Mouse (Mus musculus): ENCODE results near the gene 1810037I17Rik. TPM values are rescaled to one million over a fixed set of nuclear protein-coding genes. Genes with fewer than 3 reads are reported as not detected.
A peak's percentile ranks its signal among the peaks of the same experiment; 100 is the strongest.

1810037I17Rik gene
- total RNA-seq (2021) (10 to 100 TPM; 46.0 to 59.0 TPM), polyA plus RNA-seq (2012; rRNA removed) (17.1 and 18.3 TPM in 2 replicates)
- long read RNA-seq, transcript 1810037I17Rik-201 (2 exons, 1,160 nt): major isoform, 45 of 46 reads
- long read RNA-seq, partial matches to known transcripts: 0 of 46 reads
- long read RNA-seq, other reads (novel, unspliced or antisense): 1 of 46 reads

DNA sequence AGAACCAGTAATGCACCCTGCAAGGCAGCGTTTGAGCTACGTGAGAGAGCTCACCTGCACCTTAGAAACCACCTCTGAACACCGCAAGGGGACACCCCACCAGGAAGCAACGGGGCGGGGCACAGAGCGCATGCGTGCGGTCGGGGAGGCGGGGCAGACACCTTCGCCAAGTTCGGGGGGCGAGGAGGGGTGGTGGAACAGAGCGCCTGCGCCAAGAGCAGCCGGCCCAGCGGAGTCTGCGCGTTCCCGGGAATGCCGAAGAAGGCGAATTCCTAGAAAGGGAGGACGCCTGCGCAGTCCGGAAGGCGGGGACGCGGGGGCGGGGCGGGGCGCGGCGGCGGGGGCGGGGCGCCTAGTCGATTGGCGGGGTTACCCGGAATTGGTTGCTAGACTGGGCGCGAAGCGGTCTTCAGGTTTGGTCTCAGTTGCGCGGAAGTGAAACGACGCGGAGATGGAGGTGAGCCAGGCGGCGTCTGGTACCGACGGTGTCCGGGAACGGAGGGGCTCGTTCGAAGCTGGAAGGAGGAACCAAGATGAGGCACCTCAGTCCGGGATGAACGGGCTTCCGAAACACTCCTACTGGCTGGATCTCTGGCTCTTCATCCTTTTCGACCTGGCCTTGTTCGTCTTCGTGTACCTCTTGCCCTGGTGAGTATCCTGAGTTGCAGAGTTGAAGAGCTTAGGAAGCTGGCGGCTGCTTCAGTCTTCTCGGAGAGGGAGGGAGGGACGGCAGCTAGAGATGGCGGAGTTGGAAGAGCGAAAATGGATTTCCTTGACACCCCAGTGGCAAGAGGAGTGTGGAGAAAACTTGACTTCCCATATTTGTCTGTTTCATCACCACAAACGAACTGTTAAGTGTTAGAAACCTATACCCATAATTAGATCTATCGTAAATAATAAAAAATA, at the start of gene 1810037I17Rik:
Gene 1810037I17Rik, plus strand, starts transcription at position 195 of the 906 bp plus-strand sequence.
- peak; percentile 98 for DNase-seq

DNA sequence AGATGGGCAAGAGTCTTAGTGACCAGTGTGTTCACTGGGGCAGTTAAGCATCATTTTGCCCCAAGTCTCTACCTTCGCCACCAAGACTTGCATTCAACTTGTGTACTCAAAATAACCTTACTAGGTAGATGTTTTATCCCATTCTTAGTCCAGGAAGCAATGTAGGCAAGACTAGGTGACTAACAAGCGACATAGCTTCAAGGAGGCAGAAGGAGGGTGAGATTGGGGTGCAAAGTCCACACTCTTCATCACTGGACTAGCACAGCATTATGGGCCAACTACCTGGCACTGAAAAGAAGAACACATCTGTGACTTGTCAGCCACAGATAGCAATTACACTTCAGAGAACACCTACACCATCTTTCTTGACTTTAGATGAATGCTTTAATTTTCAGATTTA, 47.1 kb upstream of the 1810037I17Rik start:
- DNase-seq: no peak

DNA sequence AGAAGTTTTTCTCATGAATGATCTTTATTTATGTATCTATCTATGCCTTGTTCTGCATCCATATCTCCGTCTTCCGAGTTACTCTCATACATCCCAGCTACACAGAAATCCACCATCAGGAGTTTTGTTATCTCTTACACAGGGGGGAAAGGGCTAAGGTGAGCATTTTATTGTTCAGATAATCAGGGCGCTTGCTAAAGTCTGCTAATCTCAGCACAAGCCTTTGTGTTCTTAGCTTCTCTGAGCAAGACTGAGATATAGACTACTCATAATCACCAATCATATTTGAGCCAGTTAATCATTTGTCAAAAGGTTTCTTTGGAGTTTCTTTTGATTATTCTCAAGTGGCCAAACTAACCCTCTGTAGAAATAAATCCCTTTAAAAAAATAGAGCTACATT, 46.5 kb upstream of the 1810037I17Rik start:
- DNase-seq: no peak

DNA sequence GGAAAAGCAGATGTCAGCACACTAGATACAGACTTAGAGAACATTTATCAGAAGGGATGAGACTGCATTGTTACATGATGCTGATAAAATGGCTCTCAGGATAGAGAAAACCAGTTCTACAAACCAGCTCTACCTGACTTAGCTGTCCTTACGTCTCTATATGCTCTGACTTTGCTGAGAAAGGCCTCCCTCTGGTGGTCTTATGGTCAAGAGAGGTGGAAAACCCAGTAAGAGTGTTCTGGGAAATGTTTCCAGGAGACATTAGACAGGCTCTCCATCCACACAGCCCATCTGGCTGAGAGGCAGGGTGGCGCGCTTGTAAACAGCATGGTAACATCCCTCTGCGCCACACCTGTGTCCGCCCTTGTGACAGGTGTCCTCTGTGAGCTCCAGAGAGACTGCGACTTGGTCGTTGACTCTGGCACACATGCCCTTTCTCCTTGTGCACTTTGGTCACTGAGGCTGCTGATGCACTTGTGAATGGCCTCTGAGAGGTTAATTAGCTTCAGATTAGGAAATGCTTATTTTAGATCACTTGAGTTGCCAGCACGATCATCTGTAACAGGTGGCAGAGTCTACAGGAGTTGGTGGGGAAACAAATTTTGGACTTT, 45.2 kb upstream of the 1810037I17Rik start:
- no peak for DNase-seq

DNA sequence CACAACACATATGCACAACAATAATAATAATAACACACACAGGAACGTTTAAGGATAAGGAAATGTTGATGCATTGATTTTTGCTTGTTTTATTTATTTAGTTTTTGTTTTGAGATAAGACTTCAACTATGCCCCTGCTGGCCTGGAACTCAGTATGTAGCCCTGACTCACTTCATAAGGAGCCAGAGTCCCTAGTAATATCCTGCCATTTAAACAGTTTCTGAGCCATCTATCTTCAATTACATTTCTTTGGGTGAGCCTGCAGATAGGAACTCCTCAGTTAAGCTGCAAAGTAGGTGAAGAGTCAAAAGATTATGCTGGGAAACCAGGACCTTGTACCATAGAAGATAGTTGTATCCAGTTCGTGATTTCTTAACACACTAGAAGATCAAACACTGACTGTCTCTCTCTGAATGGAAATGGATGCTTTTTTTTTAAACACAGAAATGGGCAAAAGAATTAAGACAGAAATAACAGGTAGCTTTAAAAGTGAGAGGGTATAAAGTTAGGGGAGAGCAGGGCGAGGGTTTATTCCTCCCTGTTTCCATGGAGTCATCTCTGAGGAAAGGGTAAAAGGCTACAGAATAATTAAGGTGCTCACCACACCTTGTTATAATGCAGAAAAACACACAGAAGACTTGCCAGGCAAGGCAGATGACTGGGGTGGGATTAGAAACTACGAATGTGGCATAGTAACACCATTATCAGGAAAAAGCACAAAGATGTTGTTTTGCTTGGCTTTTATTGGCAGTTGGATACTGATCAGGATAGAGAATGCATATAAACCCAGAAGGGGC, 36.3 kb upstream of the 1810037I17Rik start:
- DNase-seq: no peak

DNA sequence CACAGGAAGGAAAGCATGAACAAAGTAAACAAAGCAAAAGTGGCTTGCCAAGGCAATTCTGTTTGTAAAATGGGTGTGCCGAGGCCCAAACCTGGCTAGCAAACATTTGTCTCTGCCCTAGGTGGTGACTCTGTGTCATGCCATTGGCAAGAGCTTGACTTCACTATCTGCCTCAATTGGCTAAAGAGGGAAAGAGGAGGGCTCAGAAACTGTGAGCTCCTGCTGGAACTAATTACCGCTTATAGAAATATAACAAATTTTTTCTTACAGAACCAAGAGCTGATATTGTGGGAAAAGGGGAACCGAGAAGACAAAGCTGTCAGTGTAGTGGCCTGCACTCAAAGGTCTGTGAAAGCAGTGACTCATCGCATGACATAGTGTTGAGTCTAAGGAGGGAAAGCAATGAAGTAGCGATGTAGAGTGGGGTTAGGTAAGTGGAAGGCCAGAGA, 35.6 kb upstream of the 1810037I17Rik start:
- DNase-seq: peak; percentile 47

DNA sequence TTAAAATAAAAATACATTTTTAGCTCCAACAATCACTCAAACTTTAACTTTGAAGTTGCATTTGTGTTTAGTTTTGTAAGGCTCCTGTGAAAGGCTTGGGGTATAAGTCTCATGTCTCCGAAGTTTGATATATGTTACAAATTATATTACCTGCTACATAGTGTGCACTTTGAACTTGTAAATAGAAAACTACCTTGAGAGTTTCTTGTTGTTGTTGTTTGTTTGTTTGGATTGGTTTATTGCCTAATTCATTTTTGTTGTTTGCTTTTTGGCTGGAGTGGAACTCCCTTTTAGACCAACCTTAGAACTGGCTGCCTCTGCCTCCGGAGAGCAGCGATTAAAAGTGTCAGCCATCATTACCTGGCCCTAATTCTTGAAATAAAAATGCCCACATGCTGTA, 29.2 kb upstream of the 1810037I17Rik start, which contains the start of gene Fabp2:
Gene Fabp2, plus strand, starts transcription at position 301 of the 400 bp plus-strand sequence.
- no peak for DNase-seq

DNA sequence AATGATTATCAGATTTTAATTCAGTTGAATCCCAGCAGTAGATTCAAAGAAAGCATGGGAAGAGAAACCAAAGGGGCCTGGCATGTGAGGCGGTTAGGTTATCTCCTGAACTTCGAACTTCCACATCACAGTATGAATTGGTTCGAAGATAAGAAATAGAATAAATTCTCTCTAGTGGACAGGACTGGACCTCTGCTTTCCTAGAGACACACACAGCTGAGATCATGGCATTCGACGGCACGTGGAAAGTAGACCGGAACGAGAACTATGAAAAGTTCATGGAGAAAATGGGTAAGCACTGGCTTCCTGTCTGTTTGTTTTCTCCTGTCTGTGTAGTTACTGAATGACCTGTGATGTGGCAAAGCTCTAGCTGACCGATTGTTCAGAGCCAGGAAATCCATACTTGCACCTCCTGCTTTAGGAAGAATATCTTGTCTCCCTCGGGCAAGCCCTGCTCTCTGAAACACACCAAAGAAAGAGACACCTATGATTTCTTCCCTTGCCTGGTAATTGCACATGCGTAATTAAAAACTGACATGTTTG, 28.7 kb upstream of the 1810037I17Rik start:
- DNase-seq: no peak

DNA sequence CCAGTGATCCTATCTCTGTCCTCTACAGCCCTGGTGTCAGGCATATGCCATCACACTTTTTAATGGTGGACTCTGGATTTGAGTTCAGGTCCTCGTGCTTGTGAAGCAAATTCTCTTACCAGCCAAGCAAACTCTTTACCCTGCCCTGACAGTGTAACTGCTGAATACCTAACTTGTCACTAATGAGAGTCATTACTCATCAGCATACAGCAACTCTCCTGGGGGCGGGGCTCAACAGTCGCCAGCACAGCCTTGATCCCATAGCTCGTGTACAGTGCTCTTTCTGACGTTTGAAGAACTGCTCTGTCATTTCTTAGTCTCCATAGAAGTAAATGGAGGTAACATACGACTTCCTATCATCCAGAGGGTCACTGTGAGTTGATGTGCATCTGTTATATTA, 25.7 kb upstream of the 1810037I17Rik start:
- peak; percentile 22 for DNase-seq

DNA sequence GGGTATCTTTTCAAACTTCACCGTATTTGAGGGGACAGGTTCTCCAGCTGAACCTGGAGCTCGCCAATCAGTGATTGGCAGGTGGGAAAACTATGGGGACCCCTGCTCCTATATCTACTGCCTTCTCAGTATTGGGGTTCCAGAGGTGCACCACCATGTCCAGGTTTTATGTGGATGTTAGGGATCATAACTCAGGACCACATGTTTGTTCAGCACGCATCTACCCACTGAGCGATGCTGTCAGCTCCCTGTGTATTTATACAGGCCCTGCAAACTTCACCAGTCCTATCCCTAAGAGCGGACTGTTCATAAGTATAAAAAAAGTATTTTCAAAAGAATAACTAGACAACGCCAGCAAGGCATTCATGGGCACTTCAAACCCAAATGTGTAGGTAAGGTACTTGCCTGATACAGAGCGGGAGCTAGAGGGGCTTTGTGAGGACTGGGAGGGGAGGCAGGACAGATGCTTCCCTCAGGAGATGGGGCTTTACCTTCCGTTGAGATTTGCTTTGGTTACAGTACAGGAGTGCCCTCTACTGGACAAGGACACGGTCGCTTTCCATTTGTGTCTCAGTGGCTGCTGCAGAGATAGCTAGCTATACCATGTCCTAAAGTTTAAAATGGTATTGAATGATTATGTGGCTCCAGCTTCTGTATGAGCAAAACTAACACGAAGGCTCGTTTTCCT, 20.1 kb upstream of the 1810037I17Rik start:
- DNase-seq: peak; percentile 47

DNA sequence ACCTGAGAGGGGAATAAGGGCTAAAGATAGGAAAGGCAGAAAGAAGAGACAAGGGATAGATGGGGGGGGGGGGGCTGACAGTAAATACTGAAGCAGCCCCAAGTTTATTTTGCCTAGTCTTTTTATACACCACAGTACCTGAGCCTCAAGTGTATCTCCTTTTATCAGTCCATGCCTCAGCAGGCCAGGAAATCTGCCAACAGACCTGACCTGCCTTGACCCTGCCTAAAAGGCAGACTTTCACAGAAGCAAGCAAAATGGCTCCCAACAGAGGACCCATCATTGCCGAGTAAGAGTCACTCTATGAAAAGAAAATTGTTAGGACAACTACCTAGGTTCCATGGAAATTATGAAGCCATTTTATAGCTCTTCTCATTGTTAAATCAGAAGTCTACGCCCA, 16.2 kb upstream of the 1810037I17Rik start:
- peak; percentile 49 for DNase-seq

DNA sequence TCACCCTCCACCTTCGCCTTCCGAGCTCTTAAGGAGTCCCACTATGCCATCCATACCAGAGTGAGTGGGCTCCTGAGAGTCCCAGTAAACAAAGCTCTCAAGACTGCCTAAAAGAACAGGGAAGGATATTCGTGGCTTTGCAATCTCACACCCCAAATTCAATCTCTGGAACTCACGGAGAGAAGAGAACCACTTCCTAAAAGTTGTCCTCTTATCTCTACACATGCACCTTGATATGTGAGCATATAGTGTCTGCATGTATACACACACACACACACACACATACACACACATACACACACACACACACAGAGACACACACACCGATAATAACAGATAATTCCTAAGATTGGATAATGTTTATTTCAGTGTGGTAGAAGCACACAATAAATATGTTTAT, 8.5 kb upstream of the 1810037I17Rik start:
- DNase-seq: no peak

DNA sequence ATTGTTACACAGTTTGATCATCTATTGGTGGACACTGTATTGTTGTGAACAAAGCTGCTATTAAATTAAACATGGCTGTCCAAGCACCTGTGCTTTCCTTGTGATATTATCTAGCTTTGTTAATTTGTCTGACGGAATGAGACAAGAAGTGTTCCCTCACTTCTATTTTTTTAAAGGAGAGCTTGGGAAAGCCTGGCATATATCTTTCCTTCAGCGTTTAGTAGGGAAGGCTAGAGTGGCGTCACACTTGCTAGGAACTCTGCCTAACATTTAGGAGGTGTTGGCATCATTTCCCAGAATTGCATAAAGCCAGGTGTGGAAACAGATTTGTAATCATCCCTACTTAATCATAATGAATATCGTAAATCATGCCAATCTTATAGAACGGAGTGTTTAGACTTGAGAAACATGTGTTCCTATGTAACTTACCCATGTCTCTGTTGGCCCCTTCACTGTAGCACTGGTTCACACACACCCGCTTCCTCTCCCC, 7.8 kb upstream of the 1810037I17Rik start:
- DNase-seq: no peak

DNA sequence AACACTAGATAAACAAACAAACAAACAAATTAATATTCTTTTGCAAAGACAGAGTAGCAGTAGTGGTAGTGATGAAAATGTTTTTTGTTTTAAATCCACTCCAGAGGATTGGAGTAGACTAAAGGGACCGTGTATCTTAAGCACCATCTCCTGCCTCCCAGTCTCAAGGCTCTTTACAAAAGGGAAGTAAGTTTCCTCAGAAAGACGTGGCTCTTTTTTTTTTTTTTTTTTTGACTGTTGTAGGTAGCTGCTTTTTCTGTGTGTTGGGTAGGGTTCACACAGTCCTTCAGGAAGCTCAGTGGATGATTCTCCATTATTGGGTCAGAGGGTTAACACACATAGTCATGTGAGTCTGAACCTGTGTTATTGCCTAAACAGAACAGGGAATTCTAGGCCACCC, 5.3 kb upstream of the 1810037I17Rik start:
- no peak for DNase-seq

DNA sequence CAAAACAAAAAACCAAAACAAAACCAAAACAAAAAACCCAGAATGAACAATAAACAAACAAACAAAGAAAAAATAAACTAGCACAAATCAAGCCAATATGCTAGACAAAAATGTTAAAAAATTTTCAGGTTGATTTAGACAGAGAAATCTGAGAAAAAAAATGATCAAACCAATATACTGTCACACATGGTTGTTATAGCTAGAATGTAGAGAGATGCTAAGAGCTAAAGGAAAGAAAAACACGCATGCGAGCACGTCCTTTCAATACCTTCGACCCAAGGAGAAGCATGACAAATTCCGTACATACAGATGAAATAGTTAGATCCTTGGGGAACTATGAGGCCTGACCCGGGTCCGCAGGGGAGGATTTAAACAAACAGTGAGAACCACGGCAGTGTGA, 4.7 kb upstream of the 1810037I17Rik start, which contains the start of gene Gm10959:
Gene Gm10959, minus strand, starts transcription at position 101 of the 400 bp plus-strand sequence.
- no peak for DNase-seq

DNA sequence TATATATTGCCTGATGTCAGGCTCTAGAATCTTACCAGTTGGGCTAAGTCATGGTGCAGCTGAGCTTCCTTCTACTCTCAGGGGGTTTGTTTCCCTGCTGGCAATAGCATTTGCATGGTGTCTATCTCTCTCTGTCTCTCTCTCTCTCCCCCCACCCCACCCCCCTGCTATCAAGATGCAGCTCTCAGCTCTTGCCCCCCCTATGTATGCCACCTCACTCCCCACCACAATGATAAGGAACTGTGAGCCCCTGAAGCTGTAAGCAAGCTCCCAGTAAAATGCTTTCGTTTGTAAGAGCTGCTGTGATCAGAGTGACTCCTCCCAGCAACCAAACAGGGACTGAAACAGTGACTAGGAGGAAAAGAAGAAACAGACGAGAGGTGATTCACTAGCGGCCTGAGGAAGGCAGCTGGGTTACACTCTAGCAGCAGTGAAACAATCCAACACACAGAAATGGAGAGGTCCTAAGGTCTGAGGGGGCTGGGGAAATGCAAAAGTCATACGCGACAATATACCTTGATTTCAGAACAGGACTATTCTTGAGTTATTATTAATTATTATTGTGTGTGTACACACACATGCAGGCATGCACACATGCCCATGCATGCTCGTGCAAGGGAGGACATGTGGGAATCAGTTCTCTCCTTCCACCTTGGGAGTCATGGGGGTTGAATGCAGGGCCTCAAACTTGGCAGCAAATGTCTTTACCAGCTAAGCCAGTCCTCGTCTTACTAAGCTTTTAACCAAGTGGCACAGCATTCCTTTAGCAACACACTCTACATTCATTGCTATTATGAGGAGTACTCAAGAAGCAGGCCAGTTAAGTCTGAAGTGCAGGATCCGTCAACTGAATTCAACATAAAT, 3.2 kb upstream of the 1810037I17Rik start:
- no peak for DNase-seq

DNA sequence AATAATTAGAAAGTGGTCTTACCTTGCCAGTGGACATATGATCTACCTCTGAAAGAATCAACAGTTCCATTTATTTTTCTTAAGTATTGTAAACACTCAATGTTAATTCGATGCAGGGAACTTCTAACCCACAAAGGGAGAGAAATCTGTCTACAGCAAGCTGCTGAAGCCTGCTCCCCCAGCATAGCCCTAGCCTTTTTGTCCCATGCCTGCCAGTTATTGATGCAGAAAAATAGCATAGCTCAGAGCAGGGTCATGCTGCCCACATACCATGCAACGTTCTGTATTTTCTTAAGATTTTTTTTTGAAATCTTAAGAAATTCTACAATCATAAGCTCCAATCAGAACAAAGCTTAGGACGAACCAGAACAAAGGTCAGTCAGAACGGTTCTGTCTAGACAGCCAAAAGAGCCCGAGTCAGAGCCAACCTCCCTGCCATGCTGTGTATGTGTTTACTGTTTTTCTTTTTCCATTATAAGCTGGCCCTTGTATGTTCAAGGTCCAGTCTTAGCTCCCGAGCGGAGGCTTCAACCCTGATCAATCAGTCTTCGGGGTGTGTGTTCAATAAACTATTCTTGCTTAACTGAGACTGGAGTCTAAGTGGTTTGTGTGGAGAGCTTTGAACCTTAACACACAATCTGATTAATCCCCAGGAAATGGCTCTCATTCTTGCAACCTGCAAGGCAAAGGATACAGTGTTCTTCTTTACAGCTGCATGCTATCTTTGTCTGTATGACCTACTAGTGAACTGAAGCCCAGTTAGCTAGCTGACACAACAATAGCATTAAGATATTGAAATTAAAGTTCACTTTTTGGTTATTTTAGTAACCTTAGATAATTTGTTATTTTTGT, 2.1 kb upstream of the 1810037I17Rik start:
- DNase-seq: no peak

DNA sequence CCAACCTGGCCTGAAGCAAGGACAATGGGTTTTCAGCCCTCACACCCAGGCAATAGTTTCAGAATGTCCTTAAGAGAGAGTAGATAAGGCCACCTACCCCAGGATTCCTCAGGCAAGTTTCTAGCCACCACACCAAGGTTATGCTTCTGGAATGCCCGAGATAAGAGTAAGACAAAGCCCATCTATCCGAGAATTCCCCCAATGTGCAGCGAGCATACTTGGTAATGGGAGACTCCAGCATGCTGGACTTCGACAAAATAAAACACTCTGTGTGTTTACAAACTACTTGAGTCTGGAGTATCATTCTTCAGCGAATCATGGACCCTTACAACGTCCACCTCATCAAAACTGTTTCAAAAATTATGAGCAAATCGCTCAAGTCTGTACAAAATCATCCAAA, 856 bp upstream of the 1810037I17Rik start:
- DNase-seq: no peak

DNA sequence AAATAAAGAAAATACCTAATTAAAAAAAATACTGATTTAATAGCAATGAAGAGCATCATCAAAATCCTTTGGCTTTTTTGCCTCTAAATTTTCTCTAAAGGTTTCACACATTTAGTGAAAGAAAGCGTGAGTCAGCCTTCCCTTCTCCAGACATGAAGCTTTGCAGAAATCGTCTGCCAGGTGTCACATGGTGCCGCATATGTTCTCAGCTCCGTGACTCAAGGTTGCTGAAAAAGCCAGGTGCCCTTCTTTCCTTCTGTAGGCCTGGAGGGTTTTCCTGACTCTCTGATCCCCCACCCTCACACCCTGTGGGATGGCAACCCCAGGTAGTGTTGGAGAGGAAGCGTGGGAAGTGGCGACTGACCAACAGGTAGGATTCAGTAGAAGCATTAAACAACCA, 5.7 kb downstream of the 1810037I17Rik start:
- DNase-seq: no peak
